Mouse (Mus musculus): ENCODE results near the gene P3h4. TPM values are rescaled to one million over a fixed set of nuclear protein-coding genes. Genes with fewer than 3 reads are reported as not detected.

The P3h4 gene
- 1 to 10 TPM in 1 of 26 experiments, not detected in 25; 7.0 TPM for total RNA-seq (2018; cell fraction: chromatin; rRNA removed)
- total RNA-seq (2018; cell fraction: cytosol; rRNA removed) = under 1 TPM in 1 of 26 experiments, not detected in 25; 0.05 TPM
- total RNA-seq (2018; cell fraction: nucleus; rRNA removed) = 1 to 10 TPM in 1 of 26 experiments, not detected in 25; 1.4 TPM
- polyA plus RNA-seq (2018) = 0.10 TPM in 1 of 3 replicates, not detected in the others

- H3K79me2 ChIP-seq (ENCODE audit: inconsistent target) = no peaks in the 10 kb centered on the region
- no peak within 1 kb of the TSS for H3K27ac ChIP-seq
- WGBS (ENCODE audit: missing documents) = 11% methylated on average over 86 of the region's 93 CpGs
- H3K36me3 ChIP-seq (ENCODE audit: inconsistent target) = no peaks in the 10 kb centered on the region
- no peak within 1 kb of the TSS for H3K4me3 ChIP-seq (ENCODE audit: inconsistent target)
Measured at GRCm38 (mm10) chr11:100414021-100414913, at the start of gene P3h4. Gene P3h4, minus strand, starts transcription at chr11:100414836.

- Histone ChIP-seq H3K27ac (no peak overlapping the region), H3K79me2 (ENCODE audit: inconsistent target) (peaks cover 93% of the 10 kb centered on the region), H3K4me3 (ENCODE audit: inconsistent target) (no peak overlapping the region), H3K36me3 (ENCODE audit: inconsistent target) (peaks cover 23% of the 10 kb centered on the region; the same call in 1 of the 2 replicates)
- 89% methylated on average over 10 of the region's 10 CpGs for WGBS (ENCODE audit: missing documents)
Measured at GRCm38 (mm10) chr11:100462699-100463098, 48.1 kb upstream of the P3h4 start.

- 89% methylated on average over 5 of the region's 5 CpGs for WGBS (ENCODE audit: missing documents)
- Histone ChIP-seq H3K79me2 (ENCODE audit: inconsistent target) (peaks cover 44% of the 10 kb centered on the region), H3K36me3 (ENCODE audit: inconsistent target) (peaks cover 15% of the 10 kb centered on the region; the same call in 1 of the 2 replicates), H3K27ac (no peak overlapping the region), H3K4me3 (ENCODE audit: inconsistent target) (no peak overlapping the region)
Measured at GRCm38 (mm10) chr11:100457711-100458110, 43.1 kb upstream of the P3h4 start.

GRCm38 (mm10) chr11:100457247-100457646, 42.6 kb upstream of the P3h4 start:
- Histone ChIP-seq H3K4me3 (ENCODE audit: inconsistent target) (no peak overlapping the region), H3K79me2 (ENCODE audit: inconsistent target) (peaks cover 39% of the 10 kb centered on the region), H3K36me3 (ENCODE audit: inconsistent target) (peaks cover 10% of the 10 kb centered on the region; the same call in 1 of the 2 replicates), H3K27ac (no peak overlapping the region)
- 76% methylated on average over 4 of the region's 4 CpGs for WGBS (ENCODE audit: missing documents)

GRCm38 (mm10) chr11:100442625-100443024, 28.0 kb upstream of the P3h4 start:
- WGBS (ENCODE audit: missing documents) = 93% methylated on average over 6 of the region's 6 CpGs
- H3K36me3 ChIP-seq (ENCODE audit: inconsistent target) = no peaks in the 10 kb centered on the region

GRCm38 (mm10) chr11:100441797-100442196, 27.2 kb upstream of the P3h4 start, which contains the start of the genes Nt5c3b and Klhl10:
Gene Nt5c3b, minus strand, starts transcription at chr11:100441808.
Gene Klhl10, plus strand, starts transcription at chr11:100441917.
- Histone ChIP-seq H3K27ac (no peak within 1 kb of the TSS), H3K4me3 (ENCODE audit: inconsistent target) (peak within 1 kb of the TSS; percentile 26), H3K79me2 (ENCODE audit: inconsistent target) (no peaks in the 10 kb centered on the region), H3K36me3 (ENCODE audit: inconsistent target) (no peaks in the 10 kb centered on the region)
- WGBS (ENCODE audit: missing documents) = 90% methylated on average over 8 of the region's 8 CpGs

More at GRCm38 (mm10) chr11:100442625-100443024, 28.0 kb upstream of the P3h4 start:
- Histone ChIP-seq H3K79me2 (ENCODE audit: inconsistent target) (no peaks in the 10 kb centered on the region), H3K4me3 (ENCODE audit: inconsistent target) (no peak overlapping the region), H3K27ac (no peak overlapping the region)

GRCm38 (mm10) chr11:100440691-100441522, 26.3 kb upstream of the P3h4 start:
- Histone ChIP-seq H3K27ac (no peak overlapping the region), H3K79me2 (ENCODE audit: inconsistent target) (no peaks in the 10 kb centered on the region), H3K36me3 (ENCODE audit: inconsistent target) (no peaks in the 10 kb centered on the region), H3K4me3 (ENCODE audit: inconsistent target) (peak overlapping the region; percentile 26)
- WGBS (ENCODE audit: missing documents) = 2% methylated on average over 42 of the region's 52 CpGs

- WGBS (ENCODE audit: missing documents) = 93% methylated on average over 1 of the region's 1 CpGs
Measured at GRCm38 (mm10) chr11:100437901-100438300, 23.3 kb upstream of the P3h4 start.

GRCm38 (mm10) chr11:100435678-100436246, 21.1 kb upstream of the P3h4 start:
- Histone ChIP-seq H3K4me3 (ENCODE audit: inconsistent target) (no peak overlapping the region), H3K36me3 (ENCODE audit: inconsistent target) (no peaks in the 10 kb centered on the region), H3K27ac (no peak overlapping the region), H3K79me2 (ENCODE audit: inconsistent target) (no peaks in the 10 kb centered on the region)
- WGBS (ENCODE audit: missing documents) = 98% methylated on average over 7 of the region's 9 CpGs

More at GRCm38 (mm10) chr11:100437901-100438300, 23.3 kb upstream of the P3h4 start:
- no peak overlapping the region for H3K27ac ChIP-seq
- no peak overlapping the region for H3K4me3 ChIP-seq (ENCODE audit: inconsistent target)
- H3K79me2 ChIP-seq (ENCODE audit: inconsistent target) = no peaks in the 10 kb centered on the region
- H3K36me3 ChIP-seq (ENCODE audit: inconsistent target) = no peaks in the 10 kb centered on the region

GRCm38 (mm10) chr11:100432002-100432401, 17.4 kb upstream of the P3h4 start:
- no peaks in the 10 kb centered on the region for H3K79me2 ChIP-seq (ENCODE audit: inconsistent target)
- no peak overlapping the region for H3K4me3 ChIP-seq (ENCODE audit: inconsistent target)
- WGBS (ENCODE audit: missing documents) = 96% methylated on average over 5 of the region's 5 CpGs
- H3K27ac ChIP-seq = no peak overlapping the region
- H3K36me3 ChIP-seq (ENCODE audit: inconsistent target) = no peaks in the 10 kb centered on the region

- Histone ChIP-seq H3K27ac (no peak overlapping the region), H3K36me3 (ENCODE audit: inconsistent target) (no peaks in the 10 kb centered on the region), H3K4me3 (ENCODE audit: inconsistent target) (no peak overlapping the region), H3K79me2 (ENCODE audit: inconsistent target) (no peaks in the 10 kb centered on the region)
- WGBS (ENCODE audit: missing documents) = 94% methylated on average over 7 of the region's 7 CpGs
Measured at GRCm38 (mm10) chr11:100430052-100430451, 15.4 kb upstream of the P3h4 start.

GRCm38 (mm10) chr11:100428612-100429199, 14.1 kb upstream of the P3h4 start:
- Histone ChIP-seq H3K36me3 (ENCODE audit: inconsistent target) (no peaks in the 10 kb centered on the region), H3K27ac (no peak overlapping the region), H3K79me2 (ENCODE audit: inconsistent target) (no peaks in the 10 kb centered on the region), H3K4me3 (ENCODE audit: inconsistent target) (no peak overlapping the region)
- WGBS (ENCODE audit: missing documents) = 91% methylated on average over 9 of the region's 9 CpGs

- H3K27ac ChIP-seq = no peak overlapping the region
Measured at GRCm38 (mm10) chr11:100426820-100427219, 12.2 kb upstream of the P3h4 start.

GRCm38 (mm10) chr11:100425851-100426250, 11.2 kb upstream of the P3h4 start:
- WGBS (ENCODE audit: missing documents) = 63% methylated on average over 7 of the region's 7 CpGs
- Histone ChIP-seq H3K27ac (no peak overlapping the region), H3K36me3 (ENCODE audit: inconsistent target) (no peaks in the 10 kb centered on the region), H3K79me2 (ENCODE audit: inconsistent target) (no peaks in the 10 kb centered on the region), H3K4me3 (ENCODE audit: inconsistent target) (no peak overlapping the region)

More at GRCm38 (mm10) chr11:100426820-100427219, 12.2 kb upstream of the P3h4 start:
- no peak overlapping the region for H3K4me3 ChIP-seq (ENCODE audit: inconsistent target)
- H3K79me2 ChIP-seq (ENCODE audit: inconsistent target) = no peaks in the 10 kb centered on the region
- 38% methylated on average over 3 of the region's 3 CpGs for WGBS (ENCODE audit: missing documents)
- H3K36me3 ChIP-seq (ENCODE audit: inconsistent target) = no peaks in the 10 kb centered on the region
